Mouse (Mus musculus) CH12.LX (cell line): ENCODE measurements around the gene Clk3. TPM values are rescaled to one million over a fixed set of nuclear protein-coding genes. Genes with fewer than 3 reads are reported as not detected.

Experiments
- DNase-seq: peaks from one replicate; pipeline ENCODE4 v3.0.0-alpha.2; 2013; ENCODE audit errors: extremely low read depth
- H3K27ac ChIP-seq: 2 replicates; pipeline ENCODE4 v1.5.1; 2012; ENCODE audit warnings: low read depth, mild to moderate bottlenecking, control low read depth, moderate library complexity; ENCODE audit not compliant: insufficient read depth
- H3K27me3 ChIP-seq: replicated peaks from 2 replicates; pipeline ENCODE3; 2012; ENCODE audit warnings: inconsistent platforms
- H3K36me3 ChIP-seq, 2 experiments: replicated peaks in 1 of 2; 2 replicates each; pipeline versions ENCODE3 to v1.6.1; 2012; ENCODE audit warnings: inconsistent platforms in 1 of 2, low read length in 1 of 2, mild to moderate bottlenecking in 1 of 2, mixed read lengths in 1 of 2, moderate library complexity in 1 of 2; ENCODE audit not compliant: control insufficient read depth in 1 of 2, insufficient read depth in 1 of 2
- H3K4me1 ChIP-seq, 2 experiments: 2 replicates each; pipeline ENCODE4 v1.6.1; 2012; ENCODE audit warnings: inconsistent platforms in 1 of 2, moderate library complexity in 1 of 2; ENCODE audit not compliant: insufficient read depth in 2 of 2, control insufficient read depth in 1 of 2
- H3K4me2 ChIP-seq: 2 replicates; pipeline ENCODE4 v1.6.1; 2012; ENCODE audit warnings: low read depth, mild to moderate bottlenecking, control low read depth; ENCODE audit not compliant: poor library complexity, insufficient read depth, severe bottlenecking
- H3K4me3 ChIP-seq, 3 experiments: fragments of 150-350 bp in 1 of 3; sonication (generic) in 1 of 3; replicated peaks in 1 of 3; 2 replicates each; pipeline versions ENCODE3 to v1.5.1; 2011 to 2012; ENCODE audit warnings: low read depth in 2 of 3, low read length in 2 of 3, mild to moderate bottlenecking in 2 of 3, moderate library complexity in 2 of 3, control low read depth in 1 of 3, improper control_type of control experiment in 1 of 3, inconsistent platforms in 1 of 3, mixed read lengths in 1 of 3; ENCODE audit not compliant: poor library complexity in 1 of 3
- H3K79me2 ChIP-seq: replicated peaks from 2 replicates; pipeline ENCODE4 v1.6.1; 2012; ENCODE audit warnings: mild to moderate bottlenecking, moderate library complexity; ENCODE audit not compliant: control insufficient read depth, poor library complexity, insufficient read depth, severe bottlenecking; ENCODE audit errors: extremely low read depth
- H3K9ac ChIP-seq: 2 replicates; pipeline ENCODE4 v1.6.1; 2012; ENCODE audit warnings: low read depth, mild to moderate bottlenecking, control low read depth, moderate library complexity; ENCODE audit not compliant: insufficient read depth
- H3K9me3 ChIP-seq: replicated peaks from 2 replicates; pipeline ENCODE3; 2012; ENCODE audit warnings: low read length, inconsistent platforms, mixed read lengths
- CHD1 ChIP-seq: IDR thresholded peaks from 2 replicates; pipeline ENCODE4 v1.6.1; 2012; ENCODE audit warnings: low read depth, low read length, improper control_type of control experiment, inconsistent platforms
- ELF1 ChIP-seq: IDR thresholded peaks from 2 replicates; pipeline ENCODE4 v1.6.1; 2014; ENCODE audit warnings: low read depth, mild to moderate bottlenecking, inconsistent platforms, low read length, improper control_type of control experiment
- HCFC1 ChIP-seq: IDR thresholded peaks from 2 replicates; pipeline ENCODE4 v1.6.1; 2012; ENCODE audit warnings: low read depth, mild to moderate bottlenecking, inconsistent platforms, low read length, improper control_type of control experiment
- IRF4 ChIP-seq: IDR thresholded peaks from 2 replicates; pipeline ENCODE4 v1.6.1; 2014; ENCODE audit warnings: low read depth, mild to moderate bottlenecking, inconsistent platforms, low read length, improper control_type of control experiment
- JUN ChIP-seq: IDR thresholded peaks from 2 replicates; pipeline ENCODE4 v1.6.1; 2011; ENCODE audit warnings: low read depth, mild to moderate bottlenecking, low read length, improper control_type of control experiment, moderate library complexity; ENCODE audit not compliant: insufficient read depth
- JUND ChIP-seq: conservative IDR thresholded peaks from 2 replicates; pipeline ENCODE4 v1.6.1; 2011; ENCODE audit warnings: low read depth, low read length, improper control_type of control experiment
- KAT2A ChIP-seq: IDR thresholded peaks from 2 replicates; pipeline ENCODE4 v1.6.1; 2012; ENCODE audit warnings: low read length, improper control_type of control experiment, inconsistent platforms; ENCODE audit not compliant: insufficient replicate concordance
- MAZ ChIP-seq: IDR thresholded peaks from 2 replicates; pipeline ENCODE4 v1.6.1; 2012; ENCODE audit warnings: low read depth, mild to moderate bottlenecking, inconsistent platforms, low read length, improper control_type of control experiment, moderate library complexity
- MYC ChIP-seq: IDR thresholded peaks from 2 replicates; pipeline ENCODE4 v1.6.1; 2011; ENCODE audit warnings: low read depth, mild to moderate bottlenecking, improper control_type of control experiment, low read length
- NRF1 ChIP-seq: IDR thresholded peaks from 2 replicates; pipeline ENCODE4 v1.6.1; 2014; ENCODE audit warnings: low read depth, mild to moderate bottlenecking, inconsistent platforms, low read length, improper control_type of control experiment, moderate library complexity
- PAX5 ChIP-seq: IDR thresholded peaks from 2 replicates; pipeline ENCODE4 v1.6.1; 2012; ENCODE audit warnings: low read length, inconsistent platforms, mixed read lengths
- POLR2A ChIP-seq: IDR thresholded peaks from 2 replicates; pipeline ENCODE4 v1.6.1; 2011; ENCODE audit warnings: low read depth, mild to moderate bottlenecking, improper control_type of control experiment, low read length
- SMC3 ChIP-seq: IDR thresholded peaks from 2 replicates; pipeline ENCODE4 v1.6.1; 2011; ENCODE audit warnings: low read depth, low read length, improper control_type of control experiment
- TBP ChIP-seq: conservative IDR thresholded peaks from 2 replicates; pipeline ENCODE4 v1.6.1; 2011; ENCODE audit warnings: low read depth, low read length, improper control_type of control experiment
- TCF12 ChIP-seq: IDR thresholded peaks from 2 replicates; pipeline ENCODE4 v1.6.1; 2014; ENCODE audit warnings: low read depth, mild to moderate bottlenecking, inconsistent platforms, low read length, improper control_type of control experiment
- USF1 ChIP-seq: IDR thresholded peaks from 2 replicates; pipeline ENCODE4 v1.6.1; 2014; ENCODE audit warnings: low read depth, mild to moderate bottlenecking, inconsistent platforms, low read length, improper control_type of control experiment
- ZC3H11A ChIP-seq: IDR thresholded peaks from 2 replicates; pipeline ENCODE4 v1.6.1; 2012; ENCODE audit warnings: low read depth, mild to moderate bottlenecking, inconsistent platforms, low read length, improper control_type of control experiment
- ZNF384 ChIP-seq: IDR thresholded peaks from 2 replicates; pipeline ENCODE4 v1.6.1; 2012; ENCODE audit warnings: low read depth, low read length, improper control_type of control experiment, inconsistent platforms
- dilution Hi-C: fragments of 300-500 bp; cut with MboI; formaldehyde crosslinking; loops from 2 replicates; pipeline ENCODE4 v1.14.3; 2020; ENCODE audit warnings: low sequenced_read_pairs; ENCODE audit not compliant: extremely low pct_unique_long_range_greater_than_20kb, extremely low pct_ligation_motif_present
- in situ Hi-C: fragments of 300-500 bp; cut with MboI; formaldehyde crosslinking; loops from 3 replicates; pipeline ENCODE4 v1.14.3; 2019; ENCODE audit warnings: low sequenced_read_pairs, low pct_ligation_motif_present, low pct_unique_long_range_greater_than_20kb, mixed read lengths
- polyA plus RNA-seq: library from polyadenylated mRNA; unstranded; fragments of >175 nt; gene quantifications from 2 replicates; pipeline ENCODE4 v1.2.1, GENCODE M21; 2012; ENCODE audit warnings: low read depth; ENCODE audit not compliant: insufficient read length
- total RNA-seq, 2 experiments: library from RNA; depleted of rRNA; stranded (reverse); fragments of 300-350 nt in 1 of 2; fragments of >200 nt in 1 of 2; gene quantifications; 2 replicates each; pipeline ENCODE4 v1.2.3; 2012 to 2014

Gene Clk3
- total and polyA plus RNA-seq, 3 experiments: 46.7 to 87.7 (median 62.4) TPM

- peak overlapping the region; percentile 5; the same call in 1 of the 2 replicates for H3K9ac ChIP-seq
- no peak for DNase-seq
- peaks cover 48 to 51% of the 10 kb centered on the region in 2 experiments for H3K36me3 ChIP-seq
- H3K4me3 ChIP-seq: peak overlapping the region in 1 of 3 experiments; percentile 30
- no peak overlapping the region for H3K27ac ChIP-seq
- dilution Hi-C loops: no loop called here
- peaks cover 7% of the 10 kb centered on the region for H3K27me3 ChIP-seq
- H3K79me2 ChIP-seq: peaks cover 59% of the 10 kb centered on the region
- peak; percentile 59; the same call in 1 of the 2 replicates for TF ChIP-seq CHD1
- no peak for TF ChIP-seq POLR2A
- TF ChIP-seq ELF1: no peak
- no peak for TF ChIP-seq TBP
- TF ChIP-seq ZNF384: no peak
- TF ChIP-seq, all 38 proteins: peak for 1
- peaks cover 4 to 49% of the 10 kb centered on the region in 2 experiments for H3K4me1 ChIP-seq
- H3K4me2 ChIP-seq: peak overlapping the region; percentile 93; the same call in 1 of the 2 replicates
- in situ Hi-C loops: no loop called here
- no peaks in the 10 kb centered on the region for H3K9me3 ChIP-seq
Observed at GRCm38 (mm10) chr9:57761563-57762551, 3.8 kb downstream of the Clk3 start.

- no peaks in the 10 kb centered on the region for H3K9me3 ChIP-seq
- H3K36me3 ChIP-seq: peaks cover 54 to 59% of the 10 kb centered on the region in 2 experiments
- H3K79me2 ChIP-seq: peaks cover 59% of the 10 kb centered on the region
- no peak overlapping the region for H3K4me3 ChIP-seq
- H3K9ac ChIP-seq: no peak overlapping the region
- no peak overlapping the region for H3K4me2 ChIP-seq
- in situ Hi-C loops: no loop called here
- dilution Hi-C loops: no loop called here
- no peak for DNase-seq
- peaks cover 4 to 39% of the 10 kb centered on the region in 2 experiments for H3K4me1 ChIP-seq
- TF ChIP-seq JUN: no peak
- TF ChIP-seq HCFC1: no peak
- TF ChIP-seq IRF4: no peak
- no peak for TF ChIP-seq JUND
- TF ChIP-seq PAX5: no peak
- no peak for TF ChIP-seq MYC
- no peak for TF ChIP-seq USF1
- TF ChIP-seq POLR2A: no peak
- TF ChIP-seq TCF12: no peak
- TF ChIP-seq ZC3H11A: no peak
- TF ChIP-seq MAZ: no peak
- TF ChIP-seq KAT2A: no peak
- no peak for TF ChIP-seq SMC3
- no peak for TF ChIP-seq NRF1
- H3K27me3 ChIP-seq: no peaks in the 10 kb centered on the region
- H3K27ac ChIP-seq: no peak overlapping the region
Observed at GRCm38 (mm10) chr9:57760416-57761146, 5.1 kb downstream of the Clk3 start.
